Mouse (Mus musculus) CD4-positive, CD25-positive, alpha-beta regulatory T cell, adult 2 months (primary cell): ENCODE measurements around the gene Wnt3a.

ENCODE experiments used
- DNase-seq: peaks from one replicate; pipeline ENCODE4 v3.0.0-alpha.2; 2012; ENCODE audit warnings: low read depth, low spot score

Wnt3a gene

GRCm38 (mm10) chr11:59262308-59262707, 28.2 kb downstream of the Wnt3a start:
- no peak for DNase-seq

GRCm38 (mm10) chr11:59260706-59261493, 29.7 kb downstream of the Wnt3a start:
- DNase-seq = no peak

- DNase-seq = no peak
Observed at GRCm38 (mm10) chr11:59259647-59260046, 30.9 kb downstream of the Wnt3a start.

- DNase-seq = no peak
Observed at GRCm38 (mm10) chr11:59248101-59248500, 42.5 kb downstream of the Wnt3a start.

GRCm38 (mm10) chr11:59243856-59244255, 46.7 kb downstream of the Wnt3a start:
- no peak for DNase-seq

GRCm38 (mm10) chr11:59241841-59242240, 48.7 kb downstream of the Wnt3a start:
- DNase-seq = no peak

GRCm38 (mm10) chr11:59239796-59240195, 50.8 kb downstream of the Wnt3a start:
- DNase-seq = no peak

GRCm38 (mm10) chr11:59239428-59239785, 51.1 kb downstream of the Wnt3a start:
- DNase-seq = no peak

- peak; percentile 54 for DNase-seq
Observed at GRCm38 (mm10) chr11:59238525-59239427, 51.8 kb downstream of the Wnt3a start.

GRCm38 (mm10) chr11:59232797-59233196, 57.8 kb downstream of the Wnt3a start:
- no peak for DNase-seq

GRCm38 (mm10) chr11:59230144-59230760, 60.3 kb downstream of the Wnt3a start:
- DNase-seq = peak; percentile 77

GRCm38 (mm10) chr11:59228122-59228953, 62.2 kb downstream of the Wnt3a start, which contains the start of gene Arf1:
Arf1 (minus strand) TSS chr11:59228270.
- DNase-seq = peak; percentile 99

GRCm38 (mm10) chr11:59227604-59228121, 62.9 kb downstream of the Wnt3a start:
- no peak for DNase-seq

GRCm38 (mm10) chr11:59226787-59227603, 63.6 kb downstream of the Wnt3a start:
- peak; percentile 33 for DNase-seq

- DNase-seq = peak; percentile 40
Observed at GRCm38 (mm10) chr11:59226251-59226650, 64.3 kb downstream of the Wnt3a start.

- DNase-seq = no peak
Observed at GRCm38 (mm10) chr11:59225167-59225566, 65.4 kb downstream of the Wnt3a start.

- DNase-seq = peak; percentile 51
Observed at GRCm38 (mm10) chr11:59224470-59224869, 66.1 kb downstream of the Wnt3a start.

GRCm38 (mm10) chr11:59224025-59224424, 66.5 kb downstream of the Wnt3a start:
- no peak for DNase-seq

GRCm38 (mm10) chr11:59222306-59222705, 68.2 kb downstream of the Wnt3a start:
- DNase-seq = no peak

GRCm38 (mm10) chr11:59221604-59222003, 68.9 kb downstream of the Wnt3a start:
- DNase-seq = no peak
